Mouse (Mus musculus) yolk sac, embryonic 10.5 days (tissue): ENCODE measurements around the gene Setd4.

ENCODE experiments used
- DNase-seq: peaks from one replicate; pipeline ENCODE4 v3.0.0-alpha.2; 2017; ENCODE audit warnings: low spot score

Gene Setd4

DNA sequence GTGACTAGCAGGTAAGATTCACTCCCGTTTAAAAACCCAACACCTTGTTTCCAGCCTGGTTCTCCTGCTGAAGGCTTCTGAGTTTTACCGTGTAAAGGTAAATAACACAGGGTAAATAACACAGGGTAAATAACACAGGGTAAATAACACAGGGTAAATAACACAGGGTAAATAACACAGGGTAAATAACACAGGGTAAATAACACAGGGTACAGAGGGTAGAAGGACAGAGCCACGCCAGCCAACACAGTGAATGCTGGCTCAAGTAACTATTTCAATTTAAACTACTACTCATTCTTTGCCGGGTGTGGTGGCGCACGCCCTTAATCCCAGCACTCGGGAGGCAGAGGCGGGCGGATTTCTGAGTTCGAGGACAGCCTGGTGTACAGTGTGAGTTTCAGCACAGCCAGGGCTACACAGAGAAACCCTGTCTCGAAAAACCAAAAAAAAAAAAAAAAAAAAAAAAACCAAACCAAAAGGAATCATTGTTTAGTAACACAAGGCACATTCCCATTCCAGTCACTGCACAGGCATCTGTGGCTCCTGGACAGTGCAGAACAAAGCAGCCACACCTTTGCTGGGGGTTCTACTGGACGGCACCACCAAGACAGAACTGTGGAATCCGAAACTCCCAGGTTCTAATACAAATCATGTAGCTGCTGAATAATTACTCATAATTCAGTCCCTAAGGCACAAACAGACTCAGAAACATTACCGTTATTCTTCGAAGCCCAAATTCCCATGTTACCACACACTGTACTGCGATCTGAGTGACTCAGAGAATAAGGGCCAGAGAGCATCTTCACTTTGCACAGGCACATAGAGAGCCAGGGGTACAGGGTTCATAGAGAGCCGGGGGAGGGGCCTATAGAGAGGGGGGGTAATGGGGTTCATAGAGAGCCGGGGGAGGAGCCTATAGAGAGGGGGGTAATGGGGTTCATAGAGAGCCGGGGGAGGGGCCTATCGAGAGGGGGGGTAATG is 12.1 kb downstream of the Setd4 start:
- no peak for DNase-seq

DNA sequence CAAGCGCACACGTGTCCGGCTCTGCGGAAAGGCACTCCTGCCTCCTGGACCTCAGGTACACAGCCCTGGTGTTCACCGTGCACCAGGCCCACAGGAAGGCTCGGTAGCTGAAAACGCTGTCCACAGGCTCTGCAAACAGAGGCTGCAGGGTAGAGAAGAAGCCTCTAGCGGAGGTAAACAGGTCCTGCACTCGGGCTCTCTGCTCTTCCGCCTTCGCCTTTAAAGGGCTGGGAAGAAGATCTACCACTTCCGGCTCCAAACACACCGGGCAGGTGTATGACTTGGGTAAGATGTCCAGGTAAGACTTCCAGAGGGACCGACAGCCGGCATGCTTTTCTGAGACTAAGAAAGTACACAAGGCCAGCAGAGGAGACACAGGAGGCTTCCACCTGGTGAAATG is 12.9 kb downstream of the Setd4 start:
- DNase-seq = peak; percentile 52

DNA sequence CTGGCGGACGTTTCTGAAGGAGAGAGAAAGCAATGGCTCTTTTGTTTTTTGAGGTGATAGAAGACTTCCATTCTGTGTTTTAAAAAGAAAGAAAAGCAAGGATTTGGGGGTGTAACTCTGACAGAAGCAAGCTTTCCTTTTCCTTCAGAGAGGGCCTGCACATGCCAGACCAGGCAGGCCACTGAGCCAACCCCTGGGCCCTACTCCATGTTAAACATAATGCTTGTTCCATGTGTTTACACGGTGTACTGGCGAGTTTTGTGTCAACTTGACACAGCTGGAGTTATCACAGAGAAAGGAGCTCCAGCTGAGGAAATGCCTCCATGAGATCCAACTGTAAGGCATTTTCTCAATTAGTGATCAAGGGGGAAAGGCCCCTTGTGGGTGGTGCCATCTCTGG is 15.6 kb downstream of the Setd4 start:
- no peak for DNase-seq

DNA sequence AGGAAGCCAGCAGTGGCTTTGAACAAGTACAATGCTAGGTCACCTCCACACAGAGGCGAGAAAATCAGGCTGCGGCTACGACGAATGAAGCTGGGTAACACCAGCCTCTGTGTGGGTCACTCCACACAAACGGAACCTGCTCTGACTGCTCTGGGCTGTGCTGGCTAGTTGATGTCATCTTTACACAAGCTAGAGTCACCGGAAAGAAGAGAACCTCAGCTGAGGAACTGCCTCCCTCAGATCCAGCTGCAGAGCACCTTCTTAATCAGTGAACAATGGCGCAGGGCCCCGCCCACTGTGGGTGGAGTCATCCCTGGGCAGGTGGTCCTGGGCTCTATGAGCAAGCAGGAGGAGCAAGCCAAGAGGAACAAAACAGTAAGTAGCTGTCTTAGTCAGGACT is 17.5 kb downstream of the Setd4 start:
- peak; percentile 32 for DNase-seq

DNA sequence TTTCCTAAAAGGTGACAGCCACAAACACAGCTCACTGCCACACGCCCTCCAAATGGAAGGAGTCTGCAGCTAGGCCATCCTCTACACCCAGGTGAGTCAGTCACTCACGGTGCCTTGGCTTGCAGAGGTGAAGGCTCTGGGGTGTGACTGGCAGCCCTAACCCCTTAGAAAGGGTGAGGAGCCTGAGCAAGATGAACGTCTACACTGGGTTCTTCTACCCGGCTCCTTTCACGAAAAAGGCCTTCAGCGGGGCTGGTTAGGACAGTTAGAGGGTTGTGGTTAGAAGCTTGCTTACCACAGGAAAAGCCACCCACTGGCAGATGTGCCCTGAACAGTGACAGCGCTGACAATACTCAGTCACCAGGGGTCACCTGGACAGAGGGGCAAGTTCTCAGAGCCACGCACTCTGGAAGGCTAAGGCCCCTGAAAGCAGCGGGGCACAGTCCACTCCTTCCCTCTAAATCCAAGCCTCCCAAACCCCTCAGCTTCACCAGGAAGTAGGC is 18.1 kb downstream of the Setd4 start:
- no peak for DNase-seq

DNA sequence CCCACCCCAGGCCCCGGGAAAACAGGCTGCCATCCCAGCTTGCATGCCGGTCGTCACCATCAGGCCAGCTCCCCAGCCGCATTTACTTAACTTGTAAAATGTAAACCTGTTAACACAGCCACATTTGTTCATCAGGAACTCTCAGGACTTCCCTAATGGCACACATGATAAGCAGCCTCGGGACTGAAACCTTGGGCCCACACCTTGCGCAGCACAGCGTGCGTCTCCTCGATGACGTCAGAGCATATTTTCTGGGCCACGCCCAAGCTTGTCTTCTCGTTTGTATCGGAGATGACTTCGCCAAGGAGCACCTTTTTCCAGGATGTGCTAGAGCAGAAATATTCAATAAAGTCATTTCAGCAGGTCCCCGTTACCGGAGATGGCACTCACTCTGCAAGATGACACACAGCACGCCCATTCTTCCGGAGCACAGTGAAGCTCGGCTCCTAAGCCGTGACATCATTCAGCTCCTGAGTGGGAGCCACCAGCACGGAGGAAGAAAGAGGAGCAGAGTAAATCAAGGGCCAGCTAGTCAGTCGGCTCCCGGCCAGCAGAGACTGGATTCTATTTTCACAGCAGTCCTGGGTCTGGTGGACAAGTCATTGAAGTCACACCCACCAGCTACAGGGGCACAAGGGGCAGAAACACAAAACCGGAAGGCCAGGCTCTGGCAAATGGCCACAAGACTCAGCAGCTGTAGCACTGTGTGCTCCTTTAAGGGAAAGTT is 18.7 kb downstream of the Setd4 start:
- DNase-seq = no peak

DNA sequence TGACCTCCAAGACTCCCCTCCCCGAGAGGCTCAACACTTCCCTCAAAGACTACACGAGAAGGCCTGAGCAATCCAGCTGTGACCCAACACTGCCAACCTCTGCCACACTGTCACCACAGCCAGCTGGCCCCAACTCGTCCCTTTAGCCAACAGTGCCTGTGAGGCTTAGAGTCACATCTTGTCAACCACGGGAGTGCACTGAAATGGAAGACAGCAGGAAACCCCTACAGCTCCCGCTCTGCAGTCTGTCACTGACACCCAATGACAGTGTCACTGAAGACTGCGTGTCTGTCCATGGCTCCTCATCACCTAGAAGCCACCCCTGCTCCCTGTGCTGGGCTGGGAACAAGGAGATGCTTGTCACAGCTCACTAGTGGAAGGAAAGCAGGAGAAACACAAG is 22.7 kb downstream of the Setd4 start:
- no peak for DNase-seq

DNA sequence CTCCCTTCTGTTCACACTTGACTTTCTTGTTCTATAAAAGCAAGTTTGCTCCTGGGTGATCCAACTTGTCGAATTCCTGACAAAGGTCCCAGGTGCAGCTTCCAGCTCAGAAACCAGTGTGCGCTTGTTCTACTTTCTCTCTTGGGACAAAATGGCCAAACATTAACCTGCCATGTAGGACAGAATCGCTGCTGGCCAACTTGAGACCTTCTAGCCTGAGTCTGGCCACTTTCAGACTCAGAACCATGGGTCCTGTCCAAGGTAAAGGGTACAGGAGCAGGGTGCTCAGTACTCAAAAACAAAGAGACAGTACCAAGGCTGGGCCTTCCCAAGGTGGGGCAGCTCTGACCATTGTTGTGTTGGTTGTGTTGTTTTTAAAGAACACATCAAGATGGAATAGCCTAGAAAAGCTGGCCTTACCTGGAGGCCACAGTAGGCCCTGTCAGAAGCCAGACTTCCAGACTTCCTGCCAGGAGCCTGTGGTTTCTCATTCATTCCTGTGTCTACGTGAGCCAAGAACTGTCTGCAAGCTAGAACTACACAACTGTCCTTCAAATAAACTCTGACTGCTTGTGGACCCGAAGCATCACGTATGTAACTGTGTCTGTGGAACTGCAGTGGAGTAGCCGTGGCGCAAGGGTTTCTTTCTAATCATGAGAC is 25.4 kb downstream of the Setd4 start:
- DNase-seq = no peak

DNA sequence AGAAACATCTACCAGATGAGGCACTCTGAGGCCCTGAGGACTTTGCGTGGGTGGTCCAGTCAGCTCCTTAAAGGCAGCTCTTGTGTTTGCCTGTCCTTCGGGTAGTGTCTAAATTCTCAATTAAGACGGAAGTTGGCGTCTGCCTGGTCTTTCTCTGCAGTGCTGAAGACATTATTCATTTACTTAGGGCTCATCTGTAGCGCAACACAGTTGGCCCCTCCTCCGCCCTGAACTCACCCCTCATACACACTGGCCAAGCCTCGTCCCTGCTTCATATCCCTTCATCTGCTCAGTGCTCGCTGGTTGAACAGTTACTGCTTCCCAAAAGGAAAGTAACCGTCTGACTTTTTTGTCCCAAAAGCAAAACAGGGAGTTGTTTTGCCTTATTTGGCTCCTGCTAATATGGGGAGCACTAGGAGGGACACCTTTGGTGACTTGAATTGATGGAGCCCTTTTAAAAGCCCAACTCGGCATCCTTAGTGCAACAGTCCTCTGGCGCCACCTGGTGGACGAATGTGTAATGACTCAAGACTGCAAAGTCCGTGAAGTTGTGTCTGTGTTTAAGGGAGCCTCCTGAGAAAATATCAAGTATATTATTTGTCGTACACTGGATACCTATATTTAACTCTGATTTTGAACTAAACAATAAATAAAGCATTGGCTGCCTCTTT is 27.3 kb downstream of the Setd4 start:
- DNase-seq = peak; percentile 54

DNA sequence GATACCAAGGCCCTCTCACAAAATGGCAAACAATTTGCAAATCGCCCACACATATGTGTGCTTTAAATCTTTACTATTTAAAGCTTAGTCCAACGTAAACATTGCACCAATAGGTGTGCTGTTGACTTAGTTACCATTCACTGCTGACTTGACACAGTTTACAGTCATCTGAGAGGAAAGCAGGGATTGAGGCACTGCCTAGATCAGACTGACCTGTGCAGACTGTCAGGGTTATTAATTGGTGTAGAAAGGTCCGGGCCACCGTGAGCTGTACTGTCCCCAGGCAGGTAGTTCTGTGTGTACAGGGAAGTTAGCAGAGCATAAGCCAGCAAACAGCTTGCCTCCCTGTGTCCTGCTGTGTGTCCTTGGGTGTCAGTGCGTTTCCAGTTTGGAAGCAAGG is 28.3 kb downstream of the Setd4 start:
- no peak for DNase-seq

DNA sequence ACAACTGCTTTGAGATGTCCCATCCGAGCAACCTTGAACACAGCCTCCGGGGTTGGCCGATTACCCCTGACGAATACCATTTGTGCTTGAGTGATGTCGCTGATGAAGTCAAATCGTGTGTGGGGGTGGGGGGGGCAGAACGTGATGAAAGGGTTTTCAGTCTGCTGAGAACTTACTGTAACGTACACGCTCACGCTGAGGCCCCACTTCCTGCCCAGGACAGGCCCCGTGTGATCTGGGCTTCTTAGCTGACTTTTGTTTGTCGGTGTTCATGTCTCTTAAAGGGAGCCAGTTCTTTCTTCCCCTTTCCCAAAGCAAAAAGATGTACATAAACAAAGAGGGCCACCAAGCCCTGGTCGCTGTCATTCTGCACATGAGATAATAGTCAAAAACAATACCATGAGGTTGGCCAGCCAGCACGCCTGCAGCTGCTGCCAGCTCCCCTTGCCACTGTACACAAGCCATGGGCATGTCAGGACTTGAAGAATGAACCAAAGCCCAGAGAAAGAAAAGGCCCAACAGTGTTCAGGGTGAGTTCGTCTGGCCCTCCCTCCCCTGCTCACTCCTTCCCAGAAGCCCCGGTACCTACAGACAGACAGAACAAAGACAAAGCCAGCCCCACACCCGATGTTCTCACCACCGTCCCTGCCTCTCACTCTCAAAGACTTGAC is 29.2 kb downstream of the Setd4 start:
- DNase-seq = no peak

DNA sequence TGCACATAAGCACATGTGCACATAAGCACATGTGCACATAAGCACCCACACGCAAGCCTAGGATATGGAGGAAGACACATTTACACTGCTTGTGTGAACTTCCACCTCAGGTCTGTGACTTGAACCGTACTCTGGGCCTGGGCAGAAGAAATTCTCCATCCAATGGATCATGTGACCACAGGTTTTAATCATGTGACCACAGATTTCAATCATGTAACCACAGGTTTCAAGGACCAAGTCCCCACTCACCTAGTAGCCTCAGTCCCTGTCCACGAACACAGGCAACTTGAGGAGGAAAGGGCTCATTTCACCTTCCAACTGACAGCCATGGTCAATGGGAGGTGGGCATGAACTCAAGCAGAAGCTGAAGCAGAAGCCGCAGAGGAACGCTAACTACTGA is 30.4 kb downstream of the Setd4 start:
- no peak for DNase-seq

DNA sequence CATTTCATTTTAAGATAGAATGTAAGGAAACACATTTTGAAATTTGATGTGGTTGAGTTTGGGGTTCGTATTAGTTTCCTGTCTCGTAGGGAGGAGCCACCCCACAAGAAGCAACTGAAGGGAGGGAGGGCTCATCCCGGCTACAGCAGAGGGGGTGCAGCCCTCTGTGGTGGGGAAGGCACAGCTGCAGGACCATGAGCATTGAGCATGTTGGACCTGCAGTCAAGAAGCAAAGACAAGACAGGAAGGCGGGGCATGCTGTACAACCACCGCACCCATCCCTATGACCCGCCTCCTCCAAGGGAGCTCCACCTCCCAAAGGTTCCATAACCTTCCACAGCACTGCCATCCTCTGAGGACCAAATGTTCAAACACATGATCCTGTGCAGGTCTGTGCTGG is 31.5 kb downstream of the Setd4 start:
- no peak for DNase-seq

DNA sequence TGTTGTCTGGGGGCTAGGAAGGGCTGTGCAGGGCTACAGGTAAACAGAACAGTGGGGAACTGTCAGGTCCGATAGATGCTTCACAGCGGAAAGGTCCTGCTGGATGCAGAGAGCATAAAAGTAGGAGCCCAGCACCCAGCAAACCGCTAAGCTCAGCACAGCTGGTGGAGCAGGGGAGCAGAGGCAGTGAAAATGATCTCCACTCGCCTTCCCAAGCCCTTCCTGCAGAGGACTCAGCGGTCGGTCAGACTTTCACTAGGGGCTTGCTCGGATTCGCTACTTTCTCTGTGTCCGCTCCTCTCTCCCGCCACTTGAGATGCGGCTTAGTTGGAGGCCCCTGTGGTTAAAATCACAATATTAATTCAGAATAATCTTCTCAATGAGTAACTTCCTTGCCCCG is 45.4 kb downstream of the Setd4 start:
- DNase-seq = no peak

DNA sequence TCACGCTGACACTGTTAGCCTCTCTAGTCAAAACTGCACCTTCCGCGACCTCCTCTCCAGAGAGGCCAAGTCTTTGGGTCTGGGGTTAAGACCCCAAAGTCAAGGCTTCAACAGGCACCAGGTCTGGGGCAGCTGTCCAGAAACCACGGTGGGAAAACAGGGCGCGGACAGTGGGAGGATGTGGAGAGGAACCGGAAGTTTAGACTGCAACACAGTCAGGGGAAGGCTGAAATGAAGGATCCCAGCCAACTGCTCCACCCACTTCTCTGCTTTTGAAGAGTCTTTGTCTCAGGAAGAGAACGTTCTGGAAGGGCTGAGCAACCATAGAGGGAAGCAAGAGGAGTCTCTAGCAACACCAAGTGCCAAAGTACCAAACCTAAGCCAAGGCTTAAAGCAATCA is 46.2 kb downstream of the Setd4 start:
- DNase-seq = no peak

DNA sequence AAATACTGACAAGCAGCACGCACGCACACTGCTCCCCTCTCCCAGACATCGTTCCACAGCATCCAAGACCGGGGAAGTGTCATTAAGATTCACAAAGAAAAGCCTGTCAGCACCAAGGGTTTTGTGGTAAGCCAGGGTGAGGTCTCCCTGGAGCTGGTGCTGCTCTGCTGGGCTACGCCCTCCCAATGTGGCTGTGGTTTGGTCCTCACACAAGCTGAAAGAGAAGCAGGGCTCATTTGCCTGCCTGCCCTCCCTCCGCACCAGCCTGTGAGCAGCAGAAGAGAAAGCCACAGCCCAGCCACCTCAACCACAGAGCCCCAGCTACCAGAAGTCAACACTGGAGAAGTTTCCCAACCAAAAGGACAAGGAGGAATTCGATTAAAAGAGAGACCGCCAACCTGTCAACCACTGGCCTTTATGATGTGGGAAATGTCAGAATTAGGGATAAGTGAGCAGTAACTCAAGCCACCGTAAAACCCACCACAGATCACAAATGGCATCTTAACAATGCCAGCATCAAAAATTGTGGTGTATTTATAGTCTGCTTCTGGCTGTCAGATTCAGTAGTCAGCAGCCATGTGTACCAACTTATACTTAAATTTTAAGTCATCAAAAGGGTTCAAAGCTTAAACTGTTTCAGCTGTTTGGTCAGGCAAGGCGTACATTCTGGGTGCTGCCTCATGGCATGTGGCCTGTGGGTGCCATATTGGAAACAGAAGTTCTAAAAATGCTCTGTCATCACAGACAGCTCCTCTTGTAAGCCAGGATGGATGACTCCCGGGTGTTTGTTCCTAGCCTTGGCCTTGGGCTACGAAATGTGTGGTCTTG is 51.0 kb downstream of the Setd4 start:
- no peak for DNase-seq

DNA sequence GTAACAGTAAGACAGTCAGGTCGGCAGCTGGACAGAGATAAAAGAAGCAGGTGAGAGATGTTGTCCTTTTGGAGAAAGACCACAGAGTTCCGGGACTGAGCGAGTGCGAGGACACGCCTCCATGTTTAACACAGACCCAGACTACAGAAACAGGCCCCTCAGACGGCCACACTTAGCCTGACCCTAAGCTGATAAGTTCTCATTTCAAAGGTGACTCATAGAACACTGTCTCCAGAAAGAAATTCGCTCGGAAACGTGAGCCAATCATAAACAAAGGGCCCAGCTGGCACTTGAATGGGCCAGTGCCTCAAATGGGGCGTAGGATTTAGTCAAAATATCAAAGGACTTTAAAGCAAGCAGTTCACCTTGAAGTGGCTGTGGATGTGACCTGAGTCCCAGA is 54.6 kb downstream of the Setd4 start:
- no peak for DNase-seq

DNA sequence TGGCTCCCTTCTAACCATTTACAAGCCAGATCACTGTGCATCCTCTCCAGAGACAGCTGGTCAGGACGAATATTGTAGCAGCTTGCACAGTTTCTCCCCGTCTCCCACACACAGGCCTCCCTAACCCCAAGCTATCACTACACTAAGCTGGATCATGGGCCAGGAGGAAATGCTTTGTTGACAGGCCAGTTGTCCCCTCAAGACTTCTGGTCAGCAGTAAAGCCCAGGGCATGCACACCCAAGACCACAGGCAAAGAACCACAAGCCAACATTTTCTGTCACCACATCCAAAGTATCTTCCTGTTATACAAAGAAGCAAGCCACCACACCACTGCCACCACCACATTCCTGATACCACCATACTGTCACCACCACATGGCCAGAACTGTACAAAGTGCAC is 55.8 kb downstream of the Setd4 start:
- DNase-seq = no peak

DNA sequence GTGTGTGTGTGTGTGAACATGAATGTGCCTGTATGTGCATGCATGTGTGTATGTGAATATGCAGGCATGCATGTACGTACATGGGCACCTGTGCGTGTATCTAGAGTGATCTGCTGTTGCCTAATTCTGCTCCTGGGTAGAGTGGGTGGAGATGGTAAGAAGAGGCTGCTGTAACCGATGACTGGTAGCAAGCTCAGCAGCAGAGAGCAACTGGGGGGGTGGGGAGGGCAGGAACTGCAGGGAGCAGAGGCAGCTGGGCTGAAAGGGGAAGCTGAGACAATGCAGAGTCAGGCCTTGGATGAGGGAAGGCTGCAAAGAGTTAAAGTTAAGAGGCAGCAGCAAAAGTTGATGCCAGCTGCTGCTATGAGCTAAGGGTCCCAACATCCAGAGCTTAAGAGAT is 56.7 kb downstream of the Setd4 start:
- DNase-seq = no peak

DNA sequence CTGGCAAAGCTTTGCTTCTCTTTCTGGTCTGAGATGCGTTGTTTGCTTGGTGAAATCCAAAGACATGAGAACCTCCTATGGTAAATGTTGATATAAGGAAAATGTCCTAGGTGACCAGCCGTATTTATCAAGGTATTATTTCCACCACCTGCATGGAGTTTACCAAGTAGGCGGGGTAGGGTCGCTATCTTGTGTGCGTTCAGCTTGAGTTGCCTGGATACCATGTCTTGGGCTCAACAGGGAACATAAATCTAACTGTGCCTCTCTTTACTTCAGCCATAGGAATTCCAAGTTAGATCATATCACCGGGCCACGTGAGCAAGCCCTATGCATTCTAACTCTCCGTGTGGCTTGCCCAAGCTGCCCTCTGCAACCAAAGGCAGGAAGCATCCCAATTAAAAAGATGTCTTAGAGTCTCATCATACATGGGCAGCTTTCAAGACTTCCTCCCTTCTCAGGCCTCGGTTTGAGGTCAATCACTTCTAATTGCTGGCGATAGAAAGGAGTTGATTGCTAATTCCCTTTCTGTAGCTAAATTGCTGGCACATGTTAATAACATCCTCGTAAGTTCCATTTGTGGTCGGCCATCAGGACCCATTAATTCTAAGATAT is 57.4 kb downstream of the Setd4 start:
- DNase-seq = no peak
